Mouse (Mus musculus): ENCODE data around the gene Sept9.

GRCm38 (mm10) chr11:117353126-117353525 is 153.7 kb downstream of the Sept9 start:
- TF ChIP-seq CTCF (IDR thresholded peaks at IDR 0.05; ENCODE audit: low read depth) (no peak), EP300 (IDR thresholded peaks at IDR 0.05; ENCODE audit: low read depth) (no peak)
